Mouse (Mus musculus) limb, embryonic 11.5 days (tissue): Measurements from ENCODE around the gene St6galnac3. TPM values are rescaled to one million over a fixed set of nuclear protein-coding genes. Genes with fewer than 3 reads are reported as not detected.

Source experiments
- ATAC-seq: fragments of 200-750 bp; cut with Nextera tagmentation; 2 replicates; pipeline ENCODE4 v1.8.0; 2017; ENCODE audit warnings: low read depth; ENCODE audit not compliant: insufficient number of reproducible peaks, low FRiP score, low TSS enrichment
- DNase-seq: peaks from one replicate; pipeline ENCODE4 v3.0.0-alpha.2; 2015; ENCODE audit warnings: low spot score
- H3K27ac ChIP-seq: fragments of 300-500 bp; sonication (generic); replicated peaks from 2 replicates; pipeline ENCODE4 v1.5.1; 2014; ENCODE audit warnings: low read depth, mild to moderate bottlenecking, low read length
- H3K27me3 ChIP-seq: fragments of 300-500 bp; sonication (generic); 2 replicates; pipeline ENCODE4 v1.6.1; 2014; ENCODE audit warnings: mild to moderate bottlenecking, low read length, mixed read lengths; ENCODE audit not compliant: control insufficient read depth, insufficient read depth
- H3K36me3 ChIP-seq: fragments of 300-500 bp; sonication (generic); 2 replicates; pipeline ENCODE4 v1.6.1; 2014; ENCODE audit warnings: mild to moderate bottlenecking, low read length, moderate library complexity, mixed read lengths; ENCODE audit not compliant: control insufficient read depth, insufficient read depth
- H3K4me1 ChIP-seq: fragments of 300-500 bp; sonication (generic); 2 replicates; pipeline ENCODE4 v1.6.1; 2014; ENCODE audit warnings: low read length, mixed read lengths; ENCODE audit not compliant: control insufficient read depth, insufficient read depth
- H3K4me2 ChIP-seq: fragments of 300-500 bp; sonication (generic); 2 replicates; pipeline ENCODE4 v1.6.1; 2014; ENCODE audit warnings: low read depth, mild to moderate bottlenecking, moderate library complexity; ENCODE audit not compliant: severe bottlenecking
- H3K4me3 ChIP-seq: fragments of 300-500 bp; sonication (generic); 2 replicates; pipeline ENCODE4 v1.5.1; 2014; ENCODE audit warnings: low read depth, low read length
- H3K9ac ChIP-seq: fragments of 300-500 bp; sonication (generic); 2 replicates; pipeline ENCODE4 v1.6.1; 2014; ENCODE audit warnings: mild to moderate bottlenecking, low read length
- H3K9me3 ChIP-seq: fragments of 300-500 bp; sonication (generic); 2 replicates; pipeline ENCODE4 v1.6.1; 2016; ENCODE audit warnings: low read length; ENCODE audit not compliant: control insufficient read depth
- WGBS: fragments of 180-500 bp; shearing (Covaris S2); extraction: QIAGEN DNeasy Blood & Tissue Kit; methylation state at CpG from one replicate; pipeline ENCODE4 v1.1.7; 2014; 5-methylcytosine and 5-hydroxymethylcytosine counted together
- polyA plus RNA-seq: library from polyadenylated mRNA; unstranded; fragments of >200 nt; fragmentation: Nextera tagmentation; extraction: Ambion mirVana; gene quantifications from 2 replicates; pipeline ENCODE4 v1.2.1, GENCODE M21; 2014

Gene St6galnac3
- polyA plus RNA-seq, 1 experiment from 2014 or later = 51.2 TPM

DNA sequence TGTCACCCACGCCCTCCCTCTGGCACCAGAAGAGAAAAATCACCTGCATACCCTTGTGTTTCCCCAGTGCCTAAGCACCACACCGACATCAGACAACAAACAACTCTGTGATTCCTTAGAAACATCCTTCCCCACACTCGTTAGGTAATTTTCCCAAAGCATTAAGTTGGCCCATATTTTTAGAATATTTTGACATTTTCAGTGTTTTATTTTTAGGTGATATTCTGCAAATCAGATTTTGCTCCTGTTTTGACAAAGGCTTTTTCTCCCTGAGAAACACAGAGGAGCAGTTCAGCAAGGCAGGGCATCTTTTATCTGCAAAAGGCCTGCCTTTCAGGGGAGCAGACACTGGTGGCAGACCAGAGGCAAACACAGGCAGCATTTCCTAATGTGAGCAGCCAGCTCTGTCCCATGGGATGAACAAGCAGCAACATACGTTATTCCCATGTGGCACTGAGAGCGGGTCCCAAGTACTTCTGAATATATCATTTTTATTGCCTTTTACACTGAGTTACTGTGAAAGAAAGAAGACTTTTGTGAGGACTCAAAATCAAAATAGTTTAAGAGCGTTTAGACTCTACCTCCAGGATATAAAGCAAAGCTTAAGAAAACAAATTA is 199.7 kb downstream of the St6galnac3 start:
- H3K27me3 ChIP-seq = no peaks in the 10 kb centered on the region
- H3K36me3 ChIP-seq = no peaks in the 10 kb centered on the region
- ATAC-seq (no peak), DNase-seq (no peak)
- peaks cover 4% of the 10 kb centered on the region; the same call in 1 of the 2 replicates for H3K4me1 ChIP-seq
- WGBS = 78% methylated on average over 6 of the region's 6 CpGs
- no peak overlapping the region for H3K27ac ChIP-seq
- H3K9me3 ChIP-seq = no peaks in the 10 kb centered on the region
- no peak overlapping the region for H3K4me3 ChIP-seq
- H3K4me2 ChIP-seq = no peak overlapping the region
- H3K9ac ChIP-seq = no peak overlapping the region

DNA sequence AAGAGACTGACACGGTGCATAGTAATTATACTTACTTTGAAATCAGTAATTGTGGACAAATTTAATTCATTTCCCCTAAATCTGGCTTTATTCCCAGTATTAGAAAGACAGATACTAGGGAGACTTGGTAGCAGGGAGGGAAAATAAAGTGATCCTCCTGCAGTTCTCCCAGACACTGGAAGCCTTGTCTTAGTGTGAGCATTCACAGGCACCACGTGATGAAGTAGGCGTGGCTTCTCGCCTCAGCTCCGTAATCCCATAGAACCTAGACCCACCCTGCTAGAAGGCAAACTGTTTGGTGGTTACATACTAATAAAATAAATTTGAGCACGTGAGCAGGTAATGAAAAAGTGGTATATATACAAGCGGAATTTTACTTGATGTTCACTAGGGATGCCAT is 208.1 kb downstream of the St6galnac3 start:
- ATAC-seq (no peak), DNase-seq (no peak)
- Histone ChIP-seq H3K4me3 (no peak overlapping the region), H3K9ac (no peak overlapping the region), H3K9me3 (no peaks in the 10 kb centered on the region), H3K36me3 (no peaks in the 10 kb centered on the region), H3K4me2 (no peak overlapping the region), H3K27me3 (no peaks in the 10 kb centered on the region), H3K4me1 (no peaks in the 10 kb centered on the region), H3K27ac (no peak overlapping the region)
- WGBS = 77% methylated on average over 7 of the region's 7 CpGs

DNA sequence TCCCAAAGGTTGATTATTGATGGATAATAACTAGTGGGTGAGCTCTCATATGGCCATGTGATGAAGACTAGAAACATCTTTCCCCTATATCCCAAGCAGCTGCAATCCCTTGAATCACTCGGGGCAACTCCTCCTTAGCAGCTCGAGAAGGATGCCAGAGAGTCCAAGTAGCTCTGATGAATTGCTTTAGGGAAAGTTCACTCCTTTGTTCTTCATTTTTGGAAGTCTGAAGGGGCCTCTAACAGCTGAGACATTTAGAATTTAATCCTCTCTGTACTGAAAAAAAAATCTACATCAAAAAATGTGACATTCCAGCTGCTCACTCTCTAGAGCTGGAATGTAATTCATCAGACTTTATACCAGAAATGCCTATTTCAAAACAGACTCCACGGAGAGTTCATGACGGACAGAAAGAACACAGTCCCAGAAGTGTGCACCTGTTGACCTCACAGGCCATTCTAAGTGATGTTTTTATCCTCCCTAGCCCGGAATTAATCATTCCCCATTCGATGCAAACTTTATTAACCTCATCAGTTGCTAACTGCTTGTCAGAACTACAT is 211.4 kb downstream of the St6galnac3 start:
- WGBS = 77% methylated on average over 6 of the region's 6 CpGs
- Histone ChIP-seq H3K4me3 (no peak overlapping the region), H3K36me3 (no peaks in the 10 kb centered on the region), H3K4me1 (no peaks in the 10 kb centered on the region), H3K9me3 (no peaks in the 10 kb centered on the region), H3K27me3 (no peaks in the 10 kb centered on the region), H3K27ac (no peak overlapping the region), H3K4me2 (no peak overlapping the region), H3K9ac (no peak overlapping the region)
- no peak for DNase-seq
- no peak for ATAC-seq

DNA sequence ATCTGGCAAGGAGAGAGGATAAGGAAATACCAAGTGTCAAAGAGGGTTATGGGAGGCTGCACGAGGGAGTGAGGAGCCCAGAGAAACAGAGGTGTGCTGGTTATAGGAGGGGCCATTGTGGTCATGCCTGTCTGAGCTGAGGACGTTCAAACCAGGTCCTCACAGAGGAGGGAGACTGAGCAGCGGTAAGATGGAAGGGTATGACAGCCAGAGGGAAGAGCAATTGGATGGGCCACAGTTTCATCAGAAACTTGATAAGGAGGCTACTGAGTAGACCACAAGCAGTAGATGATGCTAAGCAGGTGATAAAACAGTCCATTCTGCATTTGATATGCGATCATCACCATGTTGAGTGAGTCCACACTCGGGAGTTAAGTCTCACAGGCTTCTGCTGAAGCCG is 212.4 kb downstream of the St6galnac3 start:
- Histone ChIP-seq H3K9me3 (no peaks in the 10 kb centered on the region), H3K36me3 (no peaks in the 10 kb centered on the region), H3K4me2 (no peak overlapping the region), H3K4me1 (no peaks in the 10 kb centered on the region), H3K27ac (no peak overlapping the region), H3K9ac (no peak overlapping the region), H3K27me3 (no peaks in the 10 kb centered on the region), H3K4me3 (no peak overlapping the region)
- WGBS = 86% methylated on average over 6 of the region's 6 CpGs
- no peak for ATAC-seq
- DNase-seq = no peak

DNA sequence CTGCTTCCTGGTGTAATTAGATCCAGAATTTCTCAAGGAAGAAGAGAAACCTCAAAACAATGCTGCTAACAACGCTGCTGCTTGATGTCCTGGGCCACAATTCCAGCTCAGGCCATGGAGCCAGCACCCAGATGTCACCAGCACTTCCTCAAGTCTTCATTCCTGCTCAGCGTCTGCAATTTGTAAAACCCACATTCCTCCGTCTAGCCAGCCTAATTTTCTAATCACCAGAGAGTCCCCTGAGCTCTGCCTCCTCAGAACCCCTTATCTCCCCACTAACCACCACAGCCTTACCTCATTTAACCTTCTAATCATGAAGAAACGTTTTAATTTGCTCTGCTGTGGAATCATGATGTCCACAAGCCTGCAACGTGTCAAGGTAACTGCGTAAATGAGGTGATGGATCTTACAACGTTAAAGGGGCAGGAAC is 213.8 kb downstream of the St6galnac3 start:
- H3K9ac ChIP-seq = no peak overlapping the region
- no peaks in the 10 kb centered on the region for H3K27me3 ChIP-seq
- ATAC-seq (no peak), DNase-seq (no peak)
- no peaks in the 10 kb centered on the region for H3K9me3 ChIP-seq
- H3K4me1 ChIP-seq = no peaks in the 10 kb centered on the region
- no peak overlapping the region for H3K4me2 ChIP-seq
- WGBS = 16% methylated on average over 7 of the region's 7 CpGs
- no peaks in the 10 kb centered on the region for H3K36me3 ChIP-seq
- no peak overlapping the region for H3K4me3 ChIP-seq
- H3K27ac ChIP-seq = no peak overlapping the region

DNA sequence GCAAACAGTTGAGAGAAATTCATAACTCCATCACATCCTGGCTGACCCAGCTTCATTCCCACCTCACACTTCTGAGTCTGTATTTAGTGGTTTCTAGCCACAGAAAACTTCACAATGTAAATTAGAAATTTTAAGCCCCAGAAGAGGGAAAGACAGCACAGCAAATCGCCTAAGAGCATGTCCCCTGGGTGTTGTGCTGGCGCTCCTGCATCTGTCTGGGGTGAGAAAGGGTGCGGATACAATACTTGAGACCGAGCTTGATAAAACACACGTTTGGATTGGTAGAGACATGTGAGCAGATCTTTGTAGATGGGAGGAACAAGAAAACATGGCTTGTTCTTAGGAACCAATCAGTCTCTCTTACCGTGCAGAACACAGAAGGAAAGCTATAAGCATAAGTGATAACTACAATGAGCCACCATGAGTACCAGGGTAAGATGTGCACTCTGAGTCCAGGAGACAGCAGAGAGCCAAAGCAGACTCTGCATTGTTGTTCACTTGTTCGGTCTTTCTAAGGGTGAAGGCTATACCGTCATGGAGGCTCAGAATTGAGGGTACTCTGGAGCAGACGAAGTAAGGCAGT is 214.8 kb downstream of the St6galnac3 start:
- Histone ChIP-seq H3K4me2 (no peak overlapping the region), H3K4me1 (no peaks in the 10 kb centered on the region), H3K27ac (no peak overlapping the region), H3K9me3 (no peaks in the 10 kb centered on the region), H3K36me3 (no peaks in the 10 kb centered on the region), H3K27me3 (no peaks in the 10 kb centered on the region), H3K4me3 (no peak overlapping the region), H3K9ac (no peak overlapping the region)
- ATAC-seq (no peak), DNase-seq (no peak)
- 91% methylated on average over 9 of the region's 9 CpGs for WGBS

DNA sequence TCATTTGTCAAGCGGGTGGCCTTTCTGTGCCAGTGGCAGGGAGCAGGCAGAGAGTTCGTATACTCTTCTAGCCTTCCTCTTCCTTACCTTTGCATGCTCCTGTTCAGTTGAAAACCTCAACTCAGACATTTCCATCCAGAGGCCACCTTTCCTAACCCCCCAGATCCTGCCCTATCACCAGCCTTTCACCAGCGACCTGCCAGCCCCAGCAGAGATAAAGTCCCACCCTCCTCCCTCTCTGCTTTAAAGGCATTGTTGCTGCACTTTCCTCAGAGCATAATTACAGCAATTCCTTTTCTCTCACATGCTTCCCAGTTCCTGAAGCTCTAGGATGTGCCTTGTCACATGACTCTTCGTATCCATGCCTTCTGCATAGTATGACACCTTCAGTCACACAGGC is 215.3 kb downstream of the St6galnac3 start:
- Histone ChIP-seq H3K4me3 (no peak overlapping the region), H3K9me3 (no peaks in the 10 kb centered on the region), H3K36me3 (no peaks in the 10 kb centered on the region), H3K9ac (no peak overlapping the region), H3K27ac (no peak overlapping the region), H3K4me1 (no peaks in the 10 kb centered on the region), H3K27me3 (no peaks in the 10 kb centered on the region), H3K4me2 (no peak overlapping the region)
- WGBS = 65% methylated on average over 4 of the region's 4 CpGs
- ATAC-seq (no peak), DNase-seq (no peak)

DNA sequence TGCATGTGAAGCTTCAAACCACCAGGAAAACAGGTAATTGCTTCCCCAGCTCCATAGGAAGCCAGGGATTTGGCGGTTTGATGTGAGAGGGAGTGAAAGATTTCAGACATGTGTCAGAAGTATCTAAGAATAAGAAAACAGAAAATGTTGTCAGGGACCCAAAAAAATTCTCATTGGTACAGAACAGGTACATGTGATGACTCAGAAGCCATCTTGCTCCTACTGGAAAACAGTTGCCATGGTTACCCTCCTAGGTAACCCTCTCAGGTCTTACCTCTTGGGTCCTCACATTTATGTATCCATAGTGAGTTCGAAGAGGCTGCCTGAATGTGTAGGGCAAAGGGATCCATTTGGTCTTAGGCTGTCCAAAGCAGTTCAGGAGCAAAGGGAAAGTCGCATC is 215.9 kb downstream of the St6galnac3 start:
- Histone ChIP-seq H3K4me2 (no peak overlapping the region), H3K27me3 (no peaks in the 10 kb centered on the region), H3K9ac (no peak overlapping the region), H3K9me3 (no peaks in the 10 kb centered on the region), H3K4me3 (no peak overlapping the region), H3K4me1 (no peaks in the 10 kb centered on the region), H3K27ac (no peak overlapping the region), H3K36me3 (no peaks in the 10 kb centered on the region)
- no peak for DNase-seq
- no peak for ATAC-seq
- WGBS = 89% methylated on average over 3 of the region's 3 CpGs
